ENCODE assay signal across 8 mouse cellular contexts in the genomic region with DNA sequence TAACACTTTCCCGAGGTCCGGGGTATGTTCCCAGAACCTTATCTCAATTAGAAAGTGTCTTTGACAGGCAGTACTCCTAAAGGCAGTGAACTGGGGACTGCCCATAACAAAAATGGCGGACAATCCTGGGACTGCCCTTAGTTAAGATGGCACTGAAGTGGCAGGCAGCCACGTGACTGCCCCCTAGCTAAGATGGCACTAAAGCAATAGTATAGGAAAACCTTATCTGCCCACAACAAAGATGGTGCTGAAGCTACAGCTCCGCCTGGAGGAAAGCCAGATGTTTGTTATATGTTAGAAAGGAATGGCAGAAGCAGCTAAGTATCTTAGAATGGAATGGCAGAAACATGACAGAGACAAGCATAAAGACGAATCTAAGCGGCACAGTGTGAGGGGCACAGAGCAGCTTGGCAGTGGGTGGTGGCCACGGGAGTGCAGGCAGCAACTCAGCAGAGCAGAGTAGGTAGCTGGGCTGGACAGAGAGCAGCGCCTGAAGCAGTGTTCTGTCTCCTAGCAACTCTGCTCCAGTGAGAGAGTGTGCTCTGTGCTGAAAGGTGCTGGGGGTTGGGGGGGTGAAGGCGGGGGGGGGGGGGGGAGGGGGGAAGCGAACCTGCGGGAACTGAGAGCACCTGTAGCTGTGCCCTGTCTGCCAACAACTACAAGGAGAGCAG. TPM values are rescaled to one million over a fixed set of nuclear protein-coding genes. Genes with fewer than 3 reads are reported as not detected.
DNase-seq lines count a peak whose midpoint lies in the region; ATAC-seq and TF ChIP-seq lines count a peak whose summit lies in the region.

No protein-coding gene starts in this region.

- TF ChIP-seq POLR2A in cortical plate, adult 2 months (IDR thresholded peaks at IDR 0.05; ENCODE audit: extremely low read depth, insufficient read depth, low read length), result no peak

- no peak overlapping the region for H3K27ac ChIP-seq in heart, embryonic 11.5 days (ENCODE audit: low read depth, low read length)
- H3K27ac ChIP-seq in cortical plate, adult 2 months (ENCODE audit: insufficient read depth, low read length), result no peak overlapping the region
- H3K27ac ChIP-seq in hindbrain, postnatal 0 days, result no peak overlapping the region
- H3K27ac ChIP-seq in midbrain, embryonic 13.5 days, result no peak overlapping the region

- ATAC-seq in heart, embryonic 11.5 days (replicated peaks; ENCODE audit: insufficient number of reproducible peaks, low FRiP score, low TSS enrichment), result no peak; the same call in 1 of the 2 replicates
- ATAC-seq in hindbrain, postnatal 0 days, result peak; percentile 94
- peak; percentile 91 for ATAC-seq in midbrain, embryonic 13.5 days

- no peaks in the 10 kb centered on the region for H3K9me3 ChIP-seq in heart, embryonic 11.5 days (replicated peaks; ENCODE audit: control insufficient read depth, low read length)
- no peaks in the 10 kb centered on the region for H3K9me3 ChIP-seq in hindbrain, postnatal 0 days (ENCODE audit: low read length)
- H3K9me3 ChIP-seq in midbrain, embryonic 13.5 days, result no peaks in the 10 kb centered on the region

- peak overlapping the region; percentile 45 for H3K4me2 ChIP-seq in heart, embryonic 11.5 days
- peak overlapping the region; percentile 41 for H3K4me2 ChIP-seq in hindbrain, postnatal 0 days (ENCODE audit: low read depth, low read length)
- peak overlapping the region; percentile 32 for H3K4me2 ChIP-seq in midbrain, embryonic 13.5 days (replicated peaks)

- H3K4me3 ChIP-seq in heart, embryonic 11.5 days (ENCODE audit: low read depth, low read length), result 0 out of 2 replicates have a peak overlapping the region, but pooled peaks have one; percentile 16
- H3K4me3 ChIP-seq in cortical plate, adult 2 months (ENCODE audit: insufficient read depth, low read length), result peak overlapping the region; percentile 49
- peak overlapping the region; percentile 14 for H3K4me3 ChIP-seq in hindbrain, postnatal 0 days (ENCODE audit: low read length)
- H3K4me3 ChIP-seq in midbrain, embryonic 13.5 days (replicated peaks), result peak overlapping the region; percentile 27

- no peaks in the 10 kb centered on the region for H3K27me3 ChIP-seq in heart, embryonic 11.5 days (ENCODE audit: control insufficient read depth, insufficient read depth, low read length)
- H3K27me3 ChIP-seq in hindbrain, postnatal 0 days (ENCODE audit: insufficient read depth, low read length), result no peaks in the 10 kb centered on the region
- no peaks in the 10 kb centered on the region for H3K27me3 ChIP-seq in midbrain, embryonic 13.5 days

- H3K4me1 ChIP-seq in heart, embryonic 11.5 days (ENCODE audit: control insufficient read depth, insufficient read depth, low read length), result 0 out of 2 replicates have a peak, but pooled peaks cover 2% of the 10 kb centered on the region
- H3K4me1 ChIP-seq in cortical plate, adult 2 months (ENCODE audit: control insufficient read depth, insufficient read depth, low read length), result no peaks in the 10 kb centered on the region; the same call in 1 of the 2 replicates
- no peaks in the 10 kb centered on the region for H3K4me1 ChIP-seq in hindbrain, postnatal 0 days (ENCODE audit: insufficient read depth, low read length)
- H3K4me1 ChIP-seq in midbrain, embryonic 13.5 days (replicated peaks), result no peaks in the 10 kb centered on the region

- TF ChIP-seq CTCF in cortical plate, adult 2 months (IDR thresholded peaks at IDR 0.05; ENCODE audit: extremely low read depth, insufficient read depth, low read length), result no peak
- peak; percentile 31 for TF ChIP-seq CTCF in hindbrain, postnatal 0 days (IDR thresholded peaks at IDR 0.05; ENCODE audit: low read depth)

- H3K36me3 ChIP-seq in heart, embryonic 11.5 days (ENCODE audit: control insufficient read depth, insufficient read depth, low read length), result no peaks in the 10 kb centered on the region
- H3K36me3 ChIP-seq in hindbrain, postnatal 0 days (ENCODE audit: insufficient read depth, low read length), result no peaks in the 10 kb centered on the region
- H3K36me3 ChIP-seq in midbrain, embryonic 13.5 days, result no peaks in the 10 kb centered on the region

- no peak for DNase-seq in heart, postnatal 4 days
- peak; percentile 8 for DNase-seq in 3T3-L1 (ENCODE audit: low read depth, low spot score)
- DNase-seq in hindbrain, postnatal 0 days (ENCODE audit: low spot score), result peak; percentile 84
- DNase-seq in adrenal gland, adult 18-20 months (ENCODE audit: low spot score in 2 of 2), result no peak
- no peak for DNase-seq in spleen, adult 18-20 months

- WGBS in heart, embryonic 11.5 days (ENCODE audit: insufficient replicate concordance), result 39% methylated on average over 11 of the region's 12 CpGs
- 50% methylated on average over 11 of the region's 12 CpGs for WGBS in hindbrain, postnatal 0 days
- WGBS in midbrain, embryonic 13.5 days, result 49% methylated on average over 9 of the region's 12 CpGs

- no peak overlapping the region for H3K9ac ChIP-seq in heart, embryonic 11.5 days (ENCODE audit: low read depth, low read length)
- no peak overlapping the region for H3K9ac ChIP-seq in hindbrain, postnatal 0 days (replicated peaks; ENCODE audit: low read length)
- H3K9ac ChIP-seq in midbrain, embryonic 13.5 days (replicated peaks), result no peak overlapping the region

RNA-seq across cellular contexts. Expression of gene 2610301B20Rik, which starts 14.3 kb away (rescaled TPM):
- polyA plus RNA-seq in heart, embryonic 11.5 days (2014; fragmentation: Nextera tagmentation; extraction: Ambion mirVana), result 24.9 and 27.7 TPM in 2 replicates
- 1 to 10 TPM; 9.2 to 9.8 TPM for total RNA-seq in heart, postnatal 4 days (2021)
- polyA plus RNA-seq in cortical plate, adult 2 months (2012; rRNA removed), result 41.8 and 44.5 TPM in 2 replicates
- total RNA-seq in hindbrain, postnatal 0 days (2014; rRNA removed), result 27.5 and 30.3 TPM in 2 replicates
- polyA plus RNA-seq in hindbrain, postnatal 0 days (2015; fragmentation: Nextera tagmentation; extraction: Ambion mirVana), result 32.9 and 34.4 TPM in 2 replicates
- polyA plus RNA-seq in midbrain, embryonic 13.5 days (2015; fragmentation: Nextera tagmentation; extraction: Ambion mirVana), result 49.7 and 51.4 TPM in 2 replicates
- total RNA-seq in adrenal gland, adult 18-20 months (2021), result 10 to 100 TPM; 17.5 to 18.2 TPM

Comparison
In these comparisons a context has a peak if more than half of its experiments do, and no peak if none do; other contexts are left out.
1. DNase-seq: peak in 3T3-L1 (single experiment) and hindbrain, postnatal 0 days (single experiment); none in heart, postnatal 4 days (single experiment), adrenal gland, adult 18-20 months (0 of 2) and spleen, adult 18-20 months (0 of 2).
2. Peak in every context shown above with its lines, with median percentiles within 50 percentile points of each other: H3K4me2 ChIP-seq and H3K4me3 ChIP-seq.